Mouse (Mus musculus): Measurements from ENCODE around the gene Lsr. TPM values are rescaled to one million over a fixed set of nuclear protein-coding genes. Genes with fewer than 3 reads are reported as not detected.
"Not testable (repeated sequence)": the region's sequence is repeated elsewhere in the genome, so short reads cannot be mapped to it uniquely, and the experiment has no call there.

The Lsr gene
- total RNA-seq, 2 experiments from 2014 or later: 8.2 to 10.7 TPM

DNA sequence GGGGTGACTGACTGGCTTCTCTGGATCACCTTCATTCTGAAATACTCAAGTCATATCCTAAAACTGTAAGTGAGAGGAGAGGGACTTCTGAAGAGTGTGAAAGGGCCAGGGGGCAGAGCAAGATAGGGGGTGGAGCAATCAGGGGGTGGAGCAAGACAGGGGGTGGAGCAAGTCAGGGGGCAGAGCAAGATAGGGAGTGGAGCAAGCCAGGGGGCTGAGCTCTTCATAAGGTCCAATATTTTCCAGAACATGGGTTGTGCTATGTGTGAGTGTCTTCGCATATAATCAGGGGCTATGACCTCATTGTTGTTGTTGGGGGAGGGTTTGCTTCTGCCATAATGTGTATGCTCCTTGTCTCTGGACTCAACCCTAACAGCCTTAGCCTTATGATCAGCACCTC lies 33.2 kb downstream of the Lsr start:
- not testable (repeated sequence) for DNase-seq (ENCODE audit: low spot score in 2 of 2)

DNA sequence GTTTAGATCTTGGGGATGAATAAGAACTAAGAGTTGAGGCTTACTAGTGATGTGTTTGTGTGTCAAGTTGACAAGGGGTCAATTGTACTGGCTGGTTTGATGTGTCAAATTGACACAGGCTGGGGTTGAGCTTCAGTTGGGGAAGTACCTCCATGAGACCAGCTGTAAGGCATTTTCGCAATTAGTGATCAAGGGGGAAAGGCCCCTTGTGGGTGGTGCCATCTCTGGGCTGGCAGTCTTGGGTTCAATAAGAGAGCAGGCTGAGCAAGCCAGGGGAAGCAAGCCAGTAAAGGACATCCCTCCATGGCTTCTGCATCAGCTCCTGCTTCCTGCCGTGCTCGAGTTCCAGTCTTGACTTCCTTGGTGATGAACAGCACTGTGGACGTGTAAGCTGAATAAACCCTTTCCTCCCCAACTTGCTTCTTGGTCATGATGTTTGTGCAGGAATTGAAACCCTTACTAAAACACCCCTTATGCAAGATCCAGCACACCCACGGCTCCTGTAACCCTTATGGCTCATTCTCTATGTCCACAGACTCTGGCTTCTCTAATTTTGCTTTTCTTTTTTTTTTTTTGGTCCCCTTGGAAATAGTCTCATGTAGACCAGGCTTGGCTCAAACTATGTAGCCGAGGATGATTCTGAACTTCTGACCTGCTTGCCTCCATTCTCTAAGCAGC lies 37.7 kb downstream of the Lsr start:
- DNase-seq (ENCODE audit: low spot score in 2 of 2): not testable (repeated sequence)

DNA sequence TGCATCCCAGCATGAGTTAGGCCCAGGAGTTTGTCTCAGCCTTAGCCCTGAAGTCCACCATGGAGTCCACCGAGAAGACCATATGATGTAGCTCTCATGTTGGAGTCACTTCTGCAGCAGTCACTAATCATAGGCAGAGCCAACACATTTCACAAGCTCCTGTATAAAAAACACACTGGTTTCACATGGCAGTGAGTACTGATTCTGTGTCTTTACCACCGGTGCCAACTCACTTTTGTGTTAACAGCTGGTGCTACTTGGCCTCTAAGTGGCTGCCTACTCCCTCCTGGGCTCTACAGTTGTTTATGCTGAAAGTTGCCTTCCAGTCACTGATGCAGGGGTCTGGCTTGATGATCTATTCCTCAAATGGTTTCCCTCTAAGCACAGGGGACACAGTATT lies 48.7 kb downstream of the Lsr start, which contains the start of gene Hamp2:
Gene Hamp2 (minus strand): TSS at position 101 of the 400 bp plus-strand sequence.
- DNase-seq (ENCODE audit: low spot score in 2 of 2): not testable (repeated sequence)

DNA sequence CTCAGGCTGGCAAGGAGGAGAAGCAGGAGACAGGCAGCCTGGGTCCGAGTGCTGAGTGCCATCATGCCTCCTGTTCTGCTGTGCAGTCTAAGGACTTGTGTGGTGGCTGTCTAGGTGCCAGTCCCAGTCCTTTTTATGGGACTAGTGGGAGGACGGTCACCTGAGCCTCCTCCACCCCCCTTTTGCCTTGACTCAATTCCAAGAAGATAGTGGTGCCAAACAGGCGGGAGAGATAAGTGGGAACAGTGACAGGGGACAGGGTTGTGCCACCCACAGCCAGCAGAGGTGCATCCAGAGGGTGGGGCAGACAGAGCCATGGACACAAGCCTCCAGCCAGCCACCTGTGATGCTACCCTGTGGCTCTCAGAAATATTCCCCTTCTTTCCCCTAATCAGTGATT lies 49.2 kb downstream of the Lsr start:
- DNase-seq (ENCODE audit: low spot score in 2 of 2): no peak

DNA sequence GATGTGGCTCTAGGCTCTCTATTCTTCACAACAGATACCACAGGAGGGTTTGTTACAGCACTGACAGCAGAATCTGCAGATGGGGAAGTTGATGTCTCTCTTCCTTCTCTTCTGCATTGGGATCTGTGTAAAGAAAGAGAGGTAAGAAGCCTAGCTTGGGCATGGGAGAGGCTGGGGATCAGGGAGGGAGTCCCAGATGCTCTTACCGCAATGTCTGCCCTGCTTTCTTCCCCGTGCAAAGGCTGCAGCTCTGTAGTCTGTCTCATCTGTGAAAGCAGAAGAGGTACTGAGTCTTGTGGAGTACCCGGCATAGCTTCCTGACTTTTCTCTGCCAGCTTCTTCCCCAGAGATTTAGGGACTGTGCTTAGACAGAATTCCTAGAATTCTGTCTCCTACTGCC lies 50.8 kb downstream of the Lsr start:
- not testable (repeated sequence) for DNase-seq (ENCODE audit: low spot score in 2 of 2)

DNA sequence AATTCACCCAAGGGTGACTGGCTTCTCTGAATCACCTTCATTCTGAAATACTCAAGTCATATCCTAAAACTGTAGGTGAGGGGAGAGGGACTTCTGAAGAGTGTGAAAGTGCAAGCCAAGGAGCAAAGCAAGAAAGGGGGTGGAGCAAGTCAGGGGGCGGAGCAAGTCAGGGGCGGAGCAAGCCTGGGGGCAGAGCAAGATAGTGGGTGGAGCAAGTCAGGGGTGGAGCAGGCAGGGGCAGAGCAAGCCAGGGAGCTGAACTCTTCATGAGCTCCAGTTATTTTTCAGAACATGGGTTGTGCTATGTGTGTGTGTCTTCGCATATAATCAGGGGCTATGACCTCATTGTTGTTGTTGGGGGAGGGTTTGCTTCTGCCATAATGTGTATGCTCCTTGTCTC lies 53.0 kb downstream of the Lsr start:
- DNase-seq (ENCODE audit: low spot score in 2 of 2): no peak

DNA sequence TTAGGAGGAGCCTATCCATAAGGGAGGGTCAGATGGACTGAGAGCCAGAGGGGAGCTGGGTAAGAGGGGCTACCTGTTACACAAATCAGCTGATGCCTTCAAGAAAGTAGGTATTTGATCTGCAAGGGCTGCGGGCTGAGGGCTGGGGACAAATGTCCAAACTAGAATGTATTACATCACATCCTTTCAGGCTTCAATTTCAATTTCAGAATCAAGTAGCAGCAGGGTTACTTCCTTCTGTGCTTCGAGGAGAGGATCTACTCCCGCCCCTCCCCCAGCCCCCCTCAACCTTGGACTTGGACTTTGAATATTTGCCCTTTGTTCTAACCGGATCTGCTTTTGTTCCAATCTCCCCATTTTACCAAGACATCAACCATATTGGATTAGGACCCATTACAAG lies 56.0 kb downstream of the Lsr start:
- no peak for DNase-seq (ENCODE audit: low spot score in 2 of 2)

DNA sequence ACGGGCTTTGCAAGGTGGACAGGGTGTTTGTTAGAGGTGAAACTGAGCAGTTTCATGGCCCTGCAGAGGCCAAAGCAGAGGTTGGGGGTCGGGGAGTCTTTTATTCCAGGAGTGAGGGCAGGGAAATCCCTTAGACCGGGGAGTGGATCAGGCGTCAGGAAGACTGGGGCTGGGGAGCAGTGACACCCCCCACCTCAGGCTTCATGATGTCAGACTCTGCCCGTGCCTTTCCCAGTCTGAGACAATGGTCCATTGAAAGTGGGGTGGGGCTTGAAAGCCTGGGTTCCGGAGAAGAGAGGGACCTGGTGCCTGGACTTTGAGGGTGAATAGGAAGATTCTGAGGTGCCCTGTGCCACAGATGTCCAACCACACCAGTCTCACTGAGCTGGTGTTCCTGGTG lies 56.6 kb downstream of the Lsr start:
- DNase-seq (ENCODE audit: low spot score in 2 of 2): peak in 1 of 2 experiments; percentile 9

DNA sequence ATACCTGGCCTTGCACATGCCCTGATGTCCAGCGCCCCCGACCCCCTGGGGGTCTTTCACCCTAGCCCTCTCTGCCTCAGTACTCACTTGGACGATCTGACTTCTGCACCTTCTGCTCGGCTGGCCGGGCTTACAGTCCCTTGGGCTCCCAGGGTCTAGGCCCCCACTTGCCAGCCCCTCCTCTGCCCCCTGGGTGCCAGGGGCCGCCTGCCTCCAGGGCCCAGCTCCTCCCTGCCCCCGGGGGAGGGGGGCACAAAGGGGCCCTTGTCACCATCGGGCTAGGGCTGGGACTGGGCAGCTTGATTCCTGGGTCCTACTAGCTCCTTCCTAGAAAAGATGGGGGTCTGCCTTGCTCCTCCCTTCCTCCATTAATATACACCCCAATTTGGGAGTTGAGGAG lies 58.5 kb downstream of the Lsr start, which contains the start of gene Mag:
Gene Mag (minus strand): TSS at position 142 of the 400 bp plus-strand sequence.
- DNase-seq (ENCODE audit: low spot score in 2 of 2): peak in 1 of 2 experiments; percentile 13

DNA sequence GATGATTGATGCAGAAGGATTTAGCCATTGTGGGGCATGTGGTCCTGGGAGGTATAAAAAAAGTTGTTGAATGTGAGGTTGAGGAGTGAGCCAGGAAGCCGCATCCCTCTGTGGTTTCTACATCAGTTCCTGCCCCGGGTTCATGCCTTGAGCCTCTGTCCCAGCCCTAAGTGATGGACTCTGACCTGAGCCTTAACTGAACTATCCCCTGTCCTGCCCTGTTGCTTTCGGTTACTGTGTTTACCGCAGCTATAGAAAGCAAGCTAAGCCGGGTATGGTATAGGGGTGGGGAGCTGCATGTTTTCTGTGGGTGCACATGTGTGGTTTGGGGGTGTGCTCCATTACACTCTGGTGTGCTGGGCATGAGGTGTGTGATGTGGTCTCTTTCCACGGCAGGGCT lies 63.5 kb downstream of the Lsr start:
- no peak for DNase-seq (ENCODE audit: low spot score in 2 of 2)

DNA sequence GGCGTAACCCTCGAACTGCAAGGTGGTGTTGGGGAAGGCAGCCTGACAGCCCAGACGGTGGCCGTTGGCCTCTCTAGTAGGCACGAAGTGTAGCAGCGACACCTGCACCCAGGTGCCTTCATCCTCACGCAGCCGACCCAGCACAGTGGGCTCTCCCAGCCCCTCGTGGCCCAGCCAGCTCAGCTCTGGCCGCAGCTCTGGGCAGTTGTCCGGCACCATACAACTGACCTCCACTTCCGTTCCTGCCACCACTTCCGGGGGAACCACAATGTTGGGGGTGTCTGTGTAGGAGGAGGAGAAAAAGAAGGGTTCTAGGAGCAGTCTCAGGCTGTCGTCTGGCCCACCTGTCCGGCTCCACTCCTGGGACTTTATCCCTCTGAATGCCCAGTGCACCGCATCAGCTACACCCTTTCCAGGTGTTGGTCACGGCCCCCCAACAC lies 64.3 kb downstream of the Lsr start:
- DNase-seq (ENCODE audit: low spot score in 2 of 2): no peak

DNA sequence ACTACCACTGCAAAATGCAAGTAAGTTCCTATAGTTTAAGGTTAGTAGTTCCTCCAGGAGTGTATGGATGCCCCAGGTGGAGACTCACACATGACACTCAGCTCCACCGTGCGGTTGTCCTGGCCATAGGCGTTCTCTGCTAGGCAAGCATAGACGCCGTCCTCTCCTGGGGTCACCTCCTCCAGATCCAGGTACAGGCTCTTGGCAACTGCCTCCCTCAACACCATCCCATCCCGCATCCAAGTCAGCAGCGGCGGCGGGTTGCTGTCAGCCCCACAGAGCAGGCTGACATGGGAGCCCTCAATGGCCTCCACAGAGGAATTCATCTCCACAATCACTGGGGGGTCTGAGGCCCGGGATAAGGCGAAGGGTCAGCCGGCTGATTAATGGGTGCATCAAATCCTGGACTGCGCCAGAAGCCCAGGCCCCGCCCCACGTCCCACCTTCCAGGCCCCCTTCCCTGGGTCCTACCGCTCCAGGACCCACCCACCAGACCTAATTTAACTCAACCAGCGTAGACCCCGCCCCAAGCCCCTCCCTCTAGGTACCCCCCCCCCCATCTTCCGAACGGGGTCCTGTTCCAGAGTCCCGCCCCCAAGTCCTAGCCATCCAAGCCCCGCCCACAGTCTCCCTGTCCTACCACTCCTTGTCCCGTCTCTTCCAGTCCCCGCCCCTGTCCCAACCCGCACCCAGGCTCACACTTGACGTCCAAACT lies 64.8 kb downstream of the Lsr start:
- DNase-seq (ENCODE audit: low spot score in 2 of 2): no peak

Other genes starting within 250 kb of the Lsr start
- gene Tmem147, start 243.9 kb downstream of the Lsr start, total RNA-seq (2021): 100 to 1,000 TPM; 114 to 129 TPM
- not detected for gene Gapdhs, start 229.8 kb downstream of the Lsr start, total RNA-seq (2021)
- 10 to 100 TPM in 1 of 2 experiments, 1 to 10 TPM in 1; 8.2 to 12.9 TPM for gene Sbsn, start 222.0 kb downstream of the Lsr start, total RNA-seq (2021)
- gene Dmkn, start 209.7 kb downstream of the Lsr start, total RNA-seq (2021): 1 to 10 TPM; 1.9 to 4.0 TPM
- not detected for gene Krtdap, start 185.6 kb downstream of the Lsr start, total RNA-seq (2021)
- gene Ffar2, start 149.7 kb downstream of the Lsr start, total RNA-seq (2021): not detected
- gene Ffar3, start 117.3 kb downstream of the Lsr start, total RNA-seq (2021): not detected
- not detected for gene Ffar1, start 111.9 kb downstream of the Lsr start, total RNA-seq (2021)
- gene Cd22, start 93.1 kb downstream of the Lsr start, total RNA-seq (2021): under 1 TPM in 1 of 2 experiments, not detected in 1; 0.09 TPM
- 100 to 1,000 TPM in 1 of 2 experiments, 10 to 100 TPM in 1; 91.4 to 101 TPM for gene Mag, start 58.6 kb downstream of the Lsr start, total RNA-seq (2021)
- gene Hamp2, start 48.8 kb downstream of the Lsr start, total RNA-seq (2021): not detected
- gene Hamp, start 29.4 kb downstream of the Lsr start, total RNA-seq (2021): not detected
- 100 to 1,000 TPM; 123 to 124 TPM for gene Usf2, start 16.7 kb downstream of the Lsr start, total RNA-seq (2021)
- under 1 TPM in 1 of 2 experiments, not detected in 1; 0.28 TPM for gene Fam187b, start 326 bp upstream of the Lsr start, total RNA-seq (2021)
- gene Fxyd5, start 69.0 kb upstream of the Lsr start, total RNA-seq (2021): 10 to 100 TPM; 35.5 to 36.7 TPM
- 100 to 1,000 TPM; 148 to 187 TPM for gene Fxyd7, start 78.0 kb upstream of the Lsr start, total RNA-seq (2021)
- gene Fxyd1, start 83.7 kb upstream of the Lsr start, total RNA-seq (2021): 10 to 100 TPM; 74.1 to 90.2 TPM
- 10 to 100 TPM; 32.9 to 35.9 TPM for gene Lgi4, start 85.9 kb upstream of the Lsr start, total RNA-seq (2021)
- gene Fxyd3, start 103.2 kb upstream of the Lsr start, total RNA-seq (2021): 1 to 10 TPM in 1 of 2 experiments, not detected in 1; 1.2 TPM
- gene Hpn, start 141.8 kb upstream of the Lsr start, total RNA-seq (2021): 1 to 10 TPM; 4.6 to 4.8 TPM
- gene Scn1b, start 153.5 kb upstream of the Lsr start, total RNA-seq (2021): 100 to 1,000 TPM; 805 to 862 TPM
- 100 to 1,000 TPM; 105 to 106 TPM for gene Gramd1a, start 182.4 kb upstream of the Lsr start, total RNA-seq (2021)